8 mouse cellular contexts compared by ENCODE assay signal in the genomic region with DNA sequence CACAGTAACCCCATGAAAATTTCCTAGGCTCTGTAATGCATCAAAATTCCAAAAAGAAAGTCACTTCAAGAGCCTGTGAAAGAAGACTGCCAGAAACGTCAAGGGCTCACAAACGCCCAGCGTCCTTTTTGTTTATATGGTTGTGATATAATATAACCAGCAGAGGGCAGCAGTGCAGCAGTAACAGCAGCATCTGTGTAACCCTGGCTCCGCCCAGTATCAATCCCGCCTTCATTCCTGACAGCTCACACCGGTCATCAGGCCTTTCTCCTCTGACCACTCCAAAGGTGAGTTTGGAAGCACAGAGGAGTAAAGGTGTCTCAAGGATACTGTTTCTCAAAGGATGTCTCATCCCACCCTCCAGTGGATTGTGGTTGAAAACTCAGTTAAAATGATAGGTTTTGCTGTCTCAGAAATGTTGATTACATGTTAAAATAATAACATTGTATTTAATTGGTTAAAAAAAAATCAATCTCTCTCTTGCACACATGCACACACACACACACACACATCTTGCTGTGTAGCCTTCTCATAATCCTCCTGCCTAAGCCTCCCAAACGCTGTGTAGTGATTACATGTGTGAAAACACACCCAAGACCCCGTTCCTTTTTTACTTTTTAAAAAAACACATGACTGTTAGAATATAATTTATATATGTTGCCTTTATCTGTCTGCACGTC. TPM values are rescaled to one million over a fixed set of nuclear protein-coding genes. Genes with fewer than 3 reads are reported as not detected.
DNase-seq lines count a peak whose midpoint lies in the region; ATAC-seq lines count a peak whose summit lies in the region.

No protein-coding gene starts in this region.

- peaks cover 13% of the 10 kb centered on the region for H3K4me1 ChIP-seq in forebrain, embryonic 12.5 days
- H3K4me1 ChIP-seq in lung, embryonic 15.5 days = peaks cover 23% of the 10 kb centered on the region

- H3K27ac ChIP-seq in forebrain, embryonic 12.5 days = no peak overlapping the region
- H3K27ac ChIP-seq in lung, embryonic 15.5 days = no peak overlapping the region

- no peak overlapping the region for H3K9ac ChIP-seq in forebrain, embryonic 12.5 days
- no peak overlapping the region for H3K9ac ChIP-seq in lung, embryonic 15.5 days

- H3K4me2 ChIP-seq in forebrain, embryonic 12.5 days = peak overlapping the region; percentile 25; the same call in 1 of the 2 replicates
- 0 out of 2 replicates have a peak overlapping the region, but pooled peaks have one; percentile 12 for H3K4me2 ChIP-seq in lung, embryonic 15.5 days

- 33% methylated on average over 9 of the region's 9 CpGs for WGBS in forebrain, embryonic 12.5 days
- WGBS in large intestine, adult 2 months = 31% methylated on average over 9 of the region's 9 CpGs
- WGBS in lung, embryonic 15.5 days = 31% methylated on average over 9 of the region's 9 CpGs

- peak; percentile 84 for ATAC-seq in forebrain, embryonic 12.5 days (ENCODE audit: low FRiP score)
- peak; percentile 26; the same call in 1 of the 2 replicates for ATAC-seq in lung, embryonic 15.5 days (ENCODE audit: borderline replicate concordance, extremely low read depth, low FRiP score, low TSS enrichment)
- ATAC-seq in neutrophil, adult 5-6 weeks (ENCODE audit: extremely low read depth, insufficient number of reproducible peaks, low FRiP score, poor library complexity, severe bottlenecking) = peak; percentile 65

- no peak overlapping the region for H3K4me3 ChIP-seq in forebrain, embryonic 12.5 days (replicated peaks)
- H3K4me3 ChIP-seq in lung, embryonic 15.5 days = no peak overlapping the region

- H3K9me3 ChIP-seq in forebrain, embryonic 12.5 days = no peaks in the 10 kb centered on the region
- H3K9me3 ChIP-seq in lung, embryonic 15.5 days = no peaks in the 10 kb centered on the region

- intact Hi-C loops in heart, postnatal 36 days (cut with DNase I) = loop anchor here (10.0 kb wide), 3 partner anchors 130 to 550 kb away; a partner anchor contains a TSS

- DNase-seq in MEL-GATA-1-ER (ENCODE audit: extremely low read depth, low read depth) = peak; percentile 67
- DNase-seq in c-Kit-positive CD71-positive TER-119-negative erythroid progenitor cells, embryonic 14.5 days (ENCODE audit: low read depth) = peak; percentile 67
- peak; percentile 46 to 65 for DNase-seq in heart, postnatal 36 days
- peak; percentile 70 for DNase-seq in large intestine, adult 2 months (ENCODE audit: low read depth, low spot score)
- DNase-seq in thymus, postnatal 25 days = peak; percentile 39

- H3K27me3 ChIP-seq in forebrain, embryonic 12.5 days = no peaks in the 10 kb centered on the region; the same call in 1 of the 2 replicates
- no peaks in the 10 kb centered on the region for H3K27me3 ChIP-seq in lung, embryonic 15.5 days

- H3K36me3 ChIP-seq in forebrain, embryonic 12.5 days (replicated peaks) = no peaks in the 10 kb centered on the region
- no peaks in the 10 kb centered on the region for H3K36me3 ChIP-seq in lung, embryonic 15.5 days

RNA-seq across cellular contexts. Expression of a gene that starts 15.9 kb away (rescaled TPM):
- polyA plus RNA-seq in forebrain, embryonic 12.5 days (2016; fragmentation: Nextera tagmentation; extraction: Ambion mirVana) = 0.06 and 0.09 TPM in 2 replicates
- total RNA-seq in heart, postnatal 36 days (2021) = 1 to 10 TPM; 1.4 to 2.8 TPM
- polyA plus RNA-seq in large intestine, adult 2 months (2012; rRNA removed) = 25.3 and 57.8 TPM in 2 replicates
- polyA plus RNA-seq in lung, embryonic 15.5 days (2015; fragmentation: Nextera tagmentation; extraction: Ambion mirVana) = not detected in 2 replicates
- total RNA-seq in neutrophil, adult 5-6 weeks (2017) = 0.49 TPM in 1 of 2 replicates, not detected in the other

RNA-seq across cellular contexts. Expression of a gene that starts 23.5 kb away (rescaled TPM):
- 148 and 150 TPM in 2 replicates for polyA plus RNA-seq in forebrain, embryonic 12.5 days (2016; fragmentation: Nextera tagmentation; extraction: Ambion mirVana)
- total RNA-seq in heart, postnatal 36 days (2021) = 100 to 1,000 TPM; 417 to 433 TPM
- polyA plus RNA-seq in large intestine, adult 2 months (2012; rRNA removed) = 19.9 and 26.6 TPM in 2 replicates
- 115 and 119 TPM in 2 replicates for polyA plus RNA-seq in lung, embryonic 15.5 days (2015; fragmentation: Nextera tagmentation; extraction: Ambion mirVana)
- total RNA-seq in neutrophil, adult 5-6 weeks (2017) = 72.1 and 87.2 TPM in 2 replicates

Comparison
In these comparisons a context has a peak if more than half of its experiments do, and no peak if none do; other contexts are left out.
1. ATAC-seq: peak in every context shown above with its lines; median percentile 84 in forebrain, embryonic 12.5 days; 65 in neutrophil, adult 5-6 weeks; 26 in lung, embryonic 15.5 days.
2. RNA of a gene that starts 15.9 kb away (polyA plus RNA-seq): 25.3 to 57.8 TPM in large intestine, adult 2 months; 0.06 to 0.09 TPM in forebrain, embryonic 12.5 days and not detected in lung, embryonic 15.5 days; every median in the first group is over 10 times any median in the second.
3. Peak in every context shown above with its lines, with median percentiles within 50 percentile points of each other: DNase-seq.